Mouse (Mus musculus): ENCODE results near the gene Lars2.

DNA sequence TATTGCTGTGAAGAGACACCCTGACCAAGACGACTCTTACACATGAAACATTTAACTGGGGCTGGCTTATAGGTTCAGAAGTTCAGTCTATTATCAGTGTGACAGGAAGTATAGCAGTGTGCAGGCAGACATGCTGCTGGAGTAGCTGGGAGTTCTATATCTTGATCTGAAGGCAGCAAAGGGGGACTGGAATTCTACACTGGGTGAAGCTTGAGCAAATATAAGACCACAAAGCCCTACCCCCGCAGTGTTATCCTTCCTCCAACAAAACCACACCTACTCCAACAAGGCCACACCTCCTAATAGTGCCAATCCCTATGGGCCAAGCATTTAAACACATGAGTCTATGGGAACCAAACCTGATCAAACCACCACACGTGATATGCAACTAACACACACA, 85.0 kb downstream of the Lars2 start:
- TF ChIP-seq CTCF (IDR thresholded peaks at IDR 0.05; ENCODE audit: low read depth, low read length) (no peak), POLR2A (IDR thresholded peaks at IDR 0.05; ENCODE audit: borderline replicate concordance, low read depth, low read length) (no peak)
